Mouse (Mus musculus): Measurements from ENCODE around the gene Calhm2. TPM values are rescaled to one million over a fixed set of nuclear protein-coding genes. Genes with fewer than 3 reads are reported as not detected.

The Calhm2 gene
- polyA plus RNA-seq (2012; rRNA removed), result 10.7 and 12.1 TPM in 2 replicates

DNA sequence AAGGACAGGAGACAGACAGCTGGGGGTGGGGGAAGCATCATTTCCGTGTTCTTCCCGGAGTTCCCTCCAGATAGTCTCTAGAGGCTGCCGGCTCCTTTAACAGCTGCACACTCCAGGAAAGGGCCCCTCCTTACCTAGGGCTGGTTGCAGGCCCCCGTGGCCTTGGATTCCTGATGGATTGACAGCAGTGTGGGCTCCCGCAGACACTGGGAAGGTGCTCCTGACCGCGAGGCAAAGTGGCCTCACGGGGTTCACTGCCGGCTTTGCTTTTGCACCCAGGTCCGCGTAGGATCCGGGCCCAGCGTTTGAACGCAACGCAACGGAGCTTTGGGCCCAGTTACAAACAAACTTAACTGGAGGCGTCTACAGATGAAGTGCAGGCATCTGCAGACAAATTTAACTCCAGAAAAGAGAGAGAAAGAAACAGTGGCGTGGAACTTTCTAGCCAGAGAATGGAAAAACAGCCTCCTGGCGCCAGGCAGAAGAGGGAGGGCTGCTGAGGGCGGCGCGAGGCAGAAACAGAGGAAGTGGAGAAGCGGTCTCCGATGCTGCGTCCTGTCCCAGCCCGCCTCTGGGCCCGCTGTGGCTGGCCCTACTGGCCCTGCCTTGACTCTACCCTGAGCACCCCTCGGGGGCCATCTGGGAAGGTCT lies at the start of gene Calhm2:
Gene Calhm2, minus strand, starts transcription at position 524 of the 651 bp plus-strand sequence.

GRCm38 (mm10) chr19:47178431-47179271 lies 40.6 kb upstream of the Calhm2 start, which contains the start of gene Neurl1a:
TSS of gene Neurl1a (plus strand) at chr19:47178820.

GRCm38 (mm10) chr19:47157664-47158063 lies 19.6 kb upstream of the Calhm2 start, which contains the start of gene Calhm3:
TSS of gene Calhm3 (minus strand) at chr19:47157764.

GRCm38 (mm10) chr19:47144154-47144553 lies 6.1 kb upstream of the Calhm2 start, which contains the start of gene Calhm1:
TSS of gene Calhm1 (minus strand) at chr19:47144254.

GRCm38 (mm10) chr19:47090550-47091156 lies 47.4 kb downstream of the Calhm2 start, which contains the start of the genes Usmg5 and Pdcd11:
TSS of gene Usmg5 (minus strand) at chr19:47090647.
TSS of gene Pdcd11 (plus strand) at chr19:47090768.

DNA sequence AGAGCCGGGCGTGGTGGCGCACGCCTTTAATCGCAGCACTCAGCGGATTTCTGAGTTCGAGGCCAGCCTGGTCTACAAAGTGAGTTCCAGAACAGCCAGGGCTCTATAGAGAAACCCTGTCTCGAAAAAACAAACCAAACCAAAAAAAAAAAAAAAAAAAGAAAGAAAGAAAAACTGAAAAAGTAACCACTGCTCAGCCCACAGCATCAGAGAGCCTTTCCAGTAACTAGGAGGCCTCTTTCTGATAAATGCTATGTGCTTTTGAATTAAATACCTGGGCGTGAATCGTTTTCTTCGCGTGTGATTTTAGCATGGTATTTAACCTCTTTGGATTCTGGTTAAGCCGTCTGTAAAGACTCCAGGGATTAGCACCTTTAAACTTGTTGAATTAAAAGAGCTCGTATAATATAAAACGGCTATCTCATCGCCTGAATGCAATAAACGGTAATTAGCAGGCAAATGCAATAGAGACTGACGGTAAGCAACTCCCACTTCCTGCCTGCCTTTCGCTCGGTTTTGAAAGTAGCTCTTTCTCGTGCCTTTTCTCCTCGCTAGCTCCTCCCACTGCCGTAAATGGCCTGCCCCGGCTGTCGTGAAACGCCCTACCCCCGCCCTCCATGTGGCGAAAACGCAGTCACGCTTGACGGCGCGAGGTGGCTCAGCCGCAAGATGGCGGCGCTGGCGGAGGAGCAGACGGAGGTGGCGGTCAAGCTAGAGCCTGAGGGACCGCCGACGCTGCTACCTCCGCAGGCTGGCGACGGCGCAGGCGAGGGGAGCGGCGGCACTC lies 70.8 kb downstream of the Calhm2 start, which contains the start of gene Taf5:
Gene Taf5, plus strand, starts transcription at position 651 of the 787 bp plus-strand sequence.

Other genes starting within 250 kb of the Calhm2 start
- 1.3 and 1.5 TPM in 2 replicates for gene Ina, start 123.6 kb downstream of the Calhm2 start, polyA plus RNA-seq (2012; rRNA removed)
- 7.6 and 8.1 TPM in 2 replicates for gene Nt5c2, start 123.1 kb downstream of the Calhm2 start, polyA plus RNA-seq (2012; rRNA removed)
- 7.9 and 8.2 TPM in 2 replicates for gene Pcgf6, start 87.4 kb downstream of the Calhm2 start, polyA plus RNA-seq (2012; rRNA removed)
- 2.3 and 2.7 TPM in 2 replicates for gene Taf5, start 70.5 kb downstream of the Calhm2 start, polyA plus RNA-seq (2012; rRNA removed)
- 48.7 and 58.3 TPM in 2 replicates for gene Usmg5, start 47.6 kb downstream of the Calhm2 start, polyA plus RNA-seq (2012; rRNA removed)
- gene Pdcd11, start 47.5 kb downstream of the Calhm2 start, polyA plus RNA-seq (2012; rRNA removed), result 5.8 and 6.8 TPM in 2 replicates
- gene Calhm1, start 6.0 kb upstream of the Calhm2 start, polyA plus RNA-seq (2012; rRNA removed), result not detected in 2 replicates
- not detected in 2 replicates for gene Calhm3, start 19.5 kb upstream of the Calhm2 start, polyA plus RNA-seq (2012; rRNA removed)
- 14.5 and 17.8 TPM in 2 replicates for gene Neurl1a, start 40.5 kb upstream of the Calhm2 start, polyA plus RNA-seq (2012; rRNA removed)

All from colon, adult 2 months (tissue).